In the genomic region with DNA sequence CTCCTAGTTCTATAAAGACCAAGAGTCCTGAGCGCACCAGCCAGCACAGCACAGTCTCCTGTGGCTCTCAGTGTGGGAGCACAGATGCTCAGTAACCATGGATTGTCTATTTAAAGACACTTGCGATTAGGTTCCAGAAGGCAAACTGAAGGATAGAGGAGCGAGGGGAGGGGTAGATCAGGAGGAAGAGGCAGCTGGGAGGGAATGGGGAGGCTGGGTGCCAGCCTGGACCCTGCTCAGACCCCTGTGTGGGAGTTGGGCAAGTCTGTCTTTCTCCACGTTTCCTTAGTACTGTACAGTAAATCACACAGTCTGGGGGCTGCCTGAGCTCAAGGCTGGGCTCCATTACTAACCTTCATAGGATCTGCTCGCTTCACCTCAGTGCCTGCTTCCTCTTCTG, we compare ENCODE assay signal across 10 mouse cellular contexts.
A peak's percentile ranks its signal among the peaks of the same experiment; 100 is the strongest.
DNase-seq lines count a peak whose midpoint lies in the region; ATAC-seq and TF ChIP-seq lines count a peak whose summit lies in the region.
"Had no signal": no experiment of that assay in that cellular context is flagged by ENCODE, and none has a peak within 500 bp of the region (broad histone marks: within the 10 kb centered on the region; RNA-seq: fewer than 3 reads in every experiment).

No protein-coding gene starts in this region.

- peak; percentile 41 for DNase-seq in heart, postnatal 0 days (ENCODE audit: low spot score)
- DNase-seq in heart, adult 2 months: no peak
- peak; percentile 82 for DNase-seq in brain, adult 2 months (ENCODE audit: low read depth, low spot score)
- DNase-seq in forebrain, postnatal 0 days: peak; percentile 49
- DNase-seq in left cerebral cortex, postnatal 14 days (ENCODE audit: low spot score in 2 of 2): peak; percentile 62 to 78
- DNase-seq in limb, embryonic 10.5 days (ENCODE audit: low spot score): no peak
- DNase-seq in adrenal gland, postnatal 25 days: no peak
- DNase-seq in ovary, postnatal 10 days (ENCODE audit: low spot score): no peak
- DNase-seq: kidney, postnatal 25 days had no signal

- H3K4me3 ChIP-seq in heart, postnatal 0 days (ENCODE audit: low read depth, low read length): no peak overlapping the region
- H3K4me3 ChIP-seq in heart, adult 2 months: no peak overlapping the region
- no peak overlapping the region for H3K4me3 ChIP-seq in forebrain, postnatal 0 days (ENCODE audit: low read depth, low read length)
- H3K4me3 ChIP-seq in limb, embryonic 10.5 days: no peak overlapping the region
- H3K4me3 ChIP-seq: embryonic facial prominence, embryonic 12.5 days had no signal

- WGBS in heart, postnatal 0 days: 28% methylated on average over 5 of the region's 5 CpGs
- WGBS in heart, adult 2 months: 45% methylated on average over 5 of the region's 5 CpGs
- WGBS in forebrain, postnatal 0 days: 42% methylated on average over 5 of the region's 5 CpGs
- WGBS in limb, embryonic 10.5 days: 75% methylated on average over 5 of the region's 5 CpGs

- peak overlapping the region; percentile 25; the same call in 1 of the 2 replicates for H3K9ac ChIP-seq in heart, postnatal 0 days (replicated peaks; ENCODE audit: low read depth, low read length)
- no peak overlapping the region for H3K9ac ChIP-seq in heart, adult 2 months (ENCODE audit: low read depth, low read length)
- H3K9ac ChIP-seq in forebrain, postnatal 0 days: no peak overlapping the region
- H3K9ac ChIP-seq: embryonic facial prominence, embryonic 12.5 days had no signal

- H3K36me3 ChIP-seq in heart, postnatal 0 days (replicated peaks; ENCODE audit: control insufficient read depth, insufficient read depth, low read length): no peaks in the 10 kb centered on the region
- no peaks in the 10 kb centered on the region for H3K36me3 ChIP-seq in heart, adult 2 months (ENCODE audit: control insufficient read depth, insufficient read depth, low read length)
- no peaks in the 10 kb centered on the region for H3K36me3 ChIP-seq in forebrain, postnatal 0 days (ENCODE audit: insufficient read depth)
- H3K36me3 ChIP-seq in limb, embryonic 10.5 days: no peaks in the 10 kb centered on the region
- H3K36me3 ChIP-seq: embryonic facial prominence, embryonic 12.5 days had no signal

- intact Hi-C loops in heart, adult 2 months (cut with DNase I): no loop called here
- intact Hi-C loops in left cerebral cortex, postnatal 14 days (cut with DNase I): no loop called here

- no peak for TF ChIP-seq POLR2A in heart, adult 2 months (IDR thresholded peaks at IDR 0.05; ENCODE audit: insufficient read depth, low read depth, low read length)

- peaks cover 11% of the 10 kb centered on the region for H3K4me1 ChIP-seq in heart, postnatal 0 days (ENCODE audit: control insufficient read depth, insufficient read depth)
- peaks cover 2% of the 10 kb centered on the region; the same call in 1 of the 2 replicates for H3K4me1 ChIP-seq in heart, adult 2 months (ENCODE audit: control insufficient read depth, insufficient read depth, low read length)
- H3K4me1 ChIP-seq in forebrain, postnatal 0 days (ENCODE audit: insufficient read depth): peaks cover 7% of the 10 kb centered on the region; the same call in 1 of the 2 replicates
- H3K4me1 ChIP-seq in limb, embryonic 10.5 days: no peaks in the 10 kb centered on the region
- H3K4me1 ChIP-seq: embryonic facial prominence, embryonic 12.5 days had no signal

- 0 out of 2 replicates have a peak overlapping the region, but pooled peaks have one; percentile 5 for H3K27ac ChIP-seq in heart, postnatal 0 days (ENCODE audit: low read depth)
- no peak overlapping the region for H3K27ac ChIP-seq in heart, adult 2 months
- H3K27ac ChIP-seq in forebrain, postnatal 0 days (ENCODE audit: low read depth, low read length): peak overlapping the region; percentile 70
- H3K27ac ChIP-seq in limb, embryonic 10.5 days: no peak overlapping the region
- H3K27ac ChIP-seq: embryonic facial prominence, embryonic 12.5 days had no signal

- no peaks in the 10 kb centered on the region for H3K79me2 ChIP-seq in heart, adult 2 months (replicated peaks; ENCODE audit: control insufficient read depth, insufficient read depth, low read length)

- ATAC-seq in heart, postnatal 0 days (ENCODE audit: insufficient read depth, low read depth): peak; percentile 47; the same call in 1 of the 2 replicates
- peak; percentile 82 for ATAC-seq in forebrain, postnatal 0 days

- TF ChIP-seq EP300 in heart, postnatal 0 days (IDR thresholded peaks at IDR 0.05; ENCODE audit: low read depth): no peak
- no peak for TF ChIP-seq EP300 in heart, adult 2 months (IDR thresholded peaks at IDR 0.05; ENCODE audit: insufficient read depth, low read depth, low read length)

- no peak for TF ChIP-seq CTCF in heart, postnatal 0 days (IDR thresholded peaks at IDR 0.05; ENCODE audit: low read depth)
- no peak for TF ChIP-seq CTCF in heart, adult 2 months (IDR thresholded peaks at IDR 0.05)
- no peak for TF ChIP-seq CTCF in forebrain, postnatal 0 days (IDR thresholded peaks at IDR 0.05; ENCODE audit: low read depth)

- H3K9me3 ChIP-seq in heart, postnatal 0 days (replicated peaks; ENCODE audit: control insufficient read depth, low read length): 0 out of 2 replicates have a peak, but pooled peaks cover 3% of the 10 kb centered on the region
- 0 out of 2 replicates have a peak, but pooled peaks cover 6% of the 10 kb centered on the region for H3K9me3 ChIP-seq in forebrain, postnatal 0 days (ENCODE audit: low read length)
- no peaks in the 10 kb centered on the region for H3K9me3 ChIP-seq in limb, embryonic 10.5 days (replicated peaks)

- H3K27me3 ChIP-seq in heart, postnatal 0 days (ENCODE audit: control insufficient read depth, insufficient read depth, low read length): no peaks in the 10 kb centered on the region
- H3K27me3 ChIP-seq in heart, adult 2 months (ENCODE audit: control insufficient read depth, insufficient read depth, low read length): no peaks in the 10 kb centered on the region
- no peaks in the 10 kb centered on the region for H3K27me3 ChIP-seq in forebrain, postnatal 0 days (ENCODE audit: insufficient read depth, low read length)
- H3K27me3 ChIP-seq in limb, embryonic 10.5 days (ENCODE audit: low read depth, poor library complexity, severe bottlenecking): no peaks in the 10 kb centered on the region
- H3K27me3 ChIP-seq: embryonic facial prominence, embryonic 12.5 days had no signal

- no peak overlapping the region for H3K4me2 ChIP-seq in heart, postnatal 0 days (ENCODE audit: low read depth, low read length)
- no peak overlapping the region for H3K4me2 ChIP-seq in forebrain, postnatal 0 days (ENCODE audit: low read depth)
- H3K4me2 ChIP-seq: embryonic facial prominence, embryonic 12.5 days had no signal

Comparison
In these comparisons a context has a peak if more than half of its experiments do, and no peak if none do; other contexts are left out.
1. DNase-seq: peak in heart, postnatal 0 days (single experiment), brain, adult 2 months (single experiment), forebrain, postnatal 0 days (single experiment) and left cerebral cortex, postnatal 14 days (2 of 2); none in heart, adult 2 months (0 of 2), limb, embryonic 10.5 days (single experiment), adrenal gland, postnatal 25 days (single experiment) and ovary, postnatal 10 days (single experiment).
2. H3K27ac ChIP-seq: peak in heart, postnatal 0 days (single experiment) and forebrain, postnatal 0 days (single experiment); none in heart, adult 2 months (single experiment) and limb, embryonic 10.5 days (single experiment).